Mouse (Mus musculus) embryo, embryonic 9.5 days (tissue): ENCODE results near the gene Thap3.

ENCODE experiments used
- DNase-seq: peaks from one replicate; pipeline ENCODE4 v3.0.0-alpha.2; 2017; ENCODE audit errors: extremely low spot score

Thap3 gene

GRCm38 (mm10) chr4:152009076-152010051, 20.6 kb upstream of the Thap3 start:
- peak; percentile 47 for DNase-seq

- DNase-seq = peak; percentile 95
Measured at GRCm38 (mm10) chr4:152008622-152009075, 19.9 kb upstream of the Thap3 start, which contains the start of gene Klhl21. Gene Klhl21 (plus strand): TSS chr4:152008803.

DNA sequence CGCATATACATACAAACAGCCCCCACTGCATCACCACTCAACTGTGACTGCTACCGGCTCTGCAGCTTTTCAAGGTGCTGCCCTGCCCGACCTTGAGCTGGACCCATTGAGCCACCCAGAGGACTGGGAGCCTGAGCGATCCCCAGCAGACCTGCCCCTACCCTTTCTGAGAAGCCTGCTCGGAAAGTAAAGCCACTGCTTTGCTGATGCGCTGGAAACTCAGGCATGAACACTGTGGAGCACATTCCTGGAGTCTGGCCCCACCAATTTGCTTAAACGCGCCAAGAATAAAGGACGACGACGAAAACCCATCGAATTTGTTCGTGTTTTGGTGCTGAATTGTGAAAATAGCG, 19.3 kb upstream of the Thap3 start:
- no peak for DNase-seq

DNA sequence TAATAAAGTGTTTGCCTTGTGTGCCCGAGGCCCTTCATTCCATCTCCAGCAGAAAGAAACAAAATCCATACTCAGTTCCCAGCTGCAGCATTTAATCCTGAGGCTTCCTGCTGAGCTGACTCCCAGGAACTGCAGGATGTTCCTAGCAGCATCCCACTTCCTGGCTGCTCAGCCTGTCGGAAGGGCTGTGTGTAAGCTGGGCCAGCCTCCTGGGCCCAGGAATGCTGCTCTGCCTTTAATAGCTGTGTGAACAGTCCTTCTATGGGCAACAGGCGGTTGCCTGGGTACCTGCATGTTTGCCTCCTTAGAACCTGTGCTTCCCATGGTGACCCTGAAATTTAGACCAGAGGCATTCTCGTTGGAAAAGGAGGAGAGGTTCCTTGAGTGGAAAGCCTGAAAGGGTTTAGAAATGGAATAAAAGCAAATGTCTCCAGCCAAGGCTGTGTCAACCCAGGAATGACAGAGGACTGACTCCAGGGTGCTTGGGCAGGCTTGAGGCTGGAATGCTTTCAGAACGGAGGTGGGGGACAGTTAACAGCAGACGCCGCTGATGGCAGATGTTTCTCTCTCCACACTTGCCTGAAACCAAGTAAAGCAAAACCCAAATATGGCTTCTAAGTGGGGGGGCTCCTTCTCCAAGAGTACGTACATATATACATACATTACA, 18.8 kb upstream of the Thap3 start:
- no peak for DNase-seq

DNA sequence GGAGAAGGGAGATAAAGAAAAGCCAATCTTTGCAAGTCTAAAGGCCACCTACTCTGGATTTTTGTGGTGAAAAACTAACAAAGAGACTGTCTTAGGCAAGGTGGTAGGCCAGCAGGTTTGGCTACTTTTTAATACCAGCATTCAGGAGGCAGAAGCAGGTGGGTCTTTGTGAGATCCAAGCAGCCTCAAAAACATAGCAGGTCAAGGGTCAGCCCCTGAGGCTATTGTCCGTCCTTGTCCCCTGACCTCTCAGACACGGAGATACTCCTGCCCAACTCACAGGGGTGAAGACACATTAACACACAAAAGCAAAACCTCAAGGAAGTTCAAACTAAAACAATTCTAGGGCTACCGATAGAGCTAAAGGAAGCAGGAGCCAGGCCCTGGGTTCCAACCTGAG, 18.0 kb upstream of the Thap3 start:
- DNase-seq = no peak

GRCm38 (mm10) chr4:152006137-152006536, 17.3 kb upstream of the Thap3 start:
- no peak for DNase-seq

DNA sequence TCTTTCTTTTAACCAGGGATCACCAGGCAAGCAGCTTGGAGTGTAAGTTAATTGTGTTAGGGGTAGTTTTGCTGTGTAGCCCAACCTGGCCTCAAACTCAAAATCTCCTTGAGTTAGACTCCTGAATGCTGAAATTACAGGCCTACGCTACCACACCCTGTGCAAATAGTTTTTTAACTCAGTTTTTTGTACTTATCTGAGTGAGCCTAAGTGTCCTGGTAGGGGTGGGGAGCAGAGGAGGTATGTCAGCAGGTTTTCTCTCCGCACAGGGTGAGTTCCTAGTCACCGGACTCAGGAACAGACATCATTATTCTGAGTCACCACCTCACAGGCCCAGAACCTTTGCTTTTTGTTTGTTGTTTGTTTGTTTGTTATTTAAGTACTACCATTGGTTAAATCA, 13.3 kb upstream of the Thap3 start:
- DNase-seq = no peak

DNA sequence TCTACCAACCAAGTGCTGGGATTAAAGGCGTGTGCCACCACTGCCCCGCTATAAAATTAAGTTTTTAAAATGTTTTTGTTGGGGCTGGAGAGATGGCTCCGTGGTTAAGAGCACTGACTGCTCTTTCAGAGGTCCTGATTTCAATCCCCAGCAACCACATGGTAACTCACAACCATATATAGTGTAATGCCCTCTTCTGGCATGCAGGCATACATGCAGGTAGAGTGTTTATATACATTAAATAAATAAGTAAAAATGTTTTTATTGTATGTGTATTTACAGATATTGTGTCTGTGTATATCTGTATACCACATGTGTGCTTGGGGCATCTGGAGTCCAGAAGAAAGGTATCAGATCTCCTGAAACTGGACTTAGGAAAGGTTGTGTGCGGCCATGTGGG, 12.5 kb upstream of the Thap3 start:
- no peak for DNase-seq

- no peak for DNase-seq
Measured at GRCm38 (mm10) chr4:152000906-152001305, 12.1 kb upstream of the Thap3 start.

DNA sequence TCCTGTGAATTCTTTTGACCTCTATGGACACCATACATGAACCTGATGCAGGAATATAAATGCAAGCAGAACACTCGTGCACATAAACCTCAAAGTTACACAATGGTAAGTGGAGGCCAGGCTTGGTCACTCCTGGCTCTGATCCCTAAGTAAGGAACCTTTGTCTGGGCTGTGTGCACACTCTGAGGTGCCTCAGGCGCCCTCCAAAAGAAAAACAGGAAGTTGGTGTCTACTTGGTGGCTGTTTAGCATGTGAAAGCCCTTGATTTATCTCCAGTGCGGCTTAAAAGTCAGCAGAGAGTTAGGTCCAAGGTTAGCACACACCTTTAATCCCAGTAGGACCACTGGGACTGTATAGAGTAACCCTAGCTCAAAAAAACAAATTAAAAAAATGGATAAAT, 10.7 kb upstream of the Thap3 start:
- no peak for DNase-seq

DNA sequence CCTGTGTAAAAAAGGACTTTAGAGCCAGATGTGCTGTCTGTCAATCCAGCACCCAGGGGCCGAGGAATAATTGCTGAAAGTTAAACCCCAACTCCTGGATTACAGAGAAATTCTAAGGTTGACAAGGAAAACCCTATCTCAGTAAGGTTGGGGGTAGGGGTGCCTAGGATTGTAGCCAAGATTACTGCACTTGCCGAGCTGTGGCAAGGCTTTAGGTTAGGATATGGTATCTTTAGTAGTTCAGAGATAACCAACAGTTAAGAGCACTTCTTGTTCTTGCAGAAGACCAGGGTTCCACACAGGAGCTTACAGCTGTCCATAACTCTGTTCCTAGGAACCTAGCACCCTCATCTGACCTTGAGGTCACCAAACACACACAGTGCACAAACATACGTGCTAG, 8.9 kb upstream of the Thap3 start:
- no peak for DNase-seq

DNA sequence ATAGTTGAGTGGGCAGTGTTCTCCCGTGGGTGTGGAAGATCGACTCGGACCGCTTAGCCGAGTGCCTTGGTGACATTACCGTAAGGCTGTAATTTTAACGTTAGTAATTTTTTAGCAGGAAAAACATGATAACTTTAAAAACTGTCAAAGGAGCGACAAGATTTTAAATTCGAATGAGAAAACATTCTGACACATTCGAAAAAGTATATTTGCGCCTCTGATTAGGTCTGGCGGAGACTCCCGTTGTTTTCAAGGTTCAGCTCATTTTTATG, 8.1 kb upstream of the Thap3 start:
- no peak for DNase-seq

DNA sequence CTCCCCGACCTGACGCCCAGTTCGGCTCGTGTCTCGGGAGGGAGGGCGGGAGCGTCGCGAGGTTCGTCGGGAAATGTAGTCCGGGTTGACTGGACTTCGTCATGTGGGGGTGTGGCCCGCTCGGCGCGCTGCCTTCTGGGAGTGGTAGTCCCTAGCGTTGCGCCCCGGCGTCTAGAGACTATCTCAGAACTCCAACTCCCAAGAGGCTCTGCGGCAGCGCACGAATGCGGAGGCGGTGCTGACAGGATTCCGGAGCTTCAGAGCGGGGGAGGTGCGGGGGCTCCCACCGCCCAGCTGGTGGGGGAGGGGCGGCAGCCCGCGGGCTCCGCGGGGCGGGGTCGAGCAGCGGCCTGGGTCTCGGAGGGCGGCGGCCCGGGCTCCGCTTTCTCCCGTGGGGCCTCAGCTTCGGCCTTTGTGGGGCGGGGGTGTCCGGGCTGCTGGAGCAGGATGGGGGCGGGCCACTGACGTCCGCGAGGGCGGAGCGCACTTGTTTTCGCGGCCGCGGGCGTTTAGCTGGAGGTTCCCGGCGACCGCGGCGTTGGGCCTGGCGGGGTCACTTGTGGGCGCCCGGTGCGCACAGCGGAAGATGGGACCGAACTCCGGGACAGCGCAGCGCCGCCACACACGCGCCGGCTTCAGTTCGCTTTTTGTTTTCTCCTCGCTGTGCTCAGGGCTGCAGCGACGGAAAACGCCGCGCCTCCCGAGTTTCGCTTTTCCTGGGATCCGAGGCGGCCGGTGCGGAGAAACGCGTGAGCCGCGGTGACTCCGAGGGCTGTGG, 7.6 kb upstream of the Thap3 start, which contains the start of gene Phf13:
Gene Phf13 (minus strand): TSS at position 86 of the 778 bp plus-strand sequence.
- peak; percentile 100 for DNase-seq

GRCm38 (mm10) chr4:151995371-151996172, 6.8 kb upstream of the Thap3 start:
- DNase-seq = no peak

GRCm38 (mm10) chr4:151994228-151995171, 5.7 kb upstream of the Thap3 start:
- DNase-seq = no peak

DNA sequence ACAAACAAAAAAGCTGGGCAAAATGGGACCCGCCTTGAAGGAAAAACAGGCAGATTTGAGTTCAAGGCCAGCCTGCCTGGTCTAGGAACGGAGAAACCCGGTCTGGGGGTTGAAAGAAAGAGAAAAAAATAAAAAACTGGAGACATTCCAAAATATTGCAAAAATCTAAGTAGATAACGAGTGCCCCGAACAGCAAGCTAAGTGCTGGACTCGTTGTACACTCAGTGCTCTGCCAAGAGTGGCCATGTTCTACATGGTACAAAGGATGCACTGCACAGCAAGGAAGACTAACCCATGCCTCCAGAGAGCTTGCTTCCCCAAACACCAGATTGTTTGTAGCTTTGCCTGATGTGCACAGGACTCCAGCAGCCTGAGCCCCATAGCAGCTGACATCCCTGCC, 4.2 kb upstream of the Thap3 start:
- DNase-seq = no peak

GRCm38 (mm10) chr4:151992091-151992490, 3.3 kb upstream of the Thap3 start:
- no peak for DNase-seq

DNA sequence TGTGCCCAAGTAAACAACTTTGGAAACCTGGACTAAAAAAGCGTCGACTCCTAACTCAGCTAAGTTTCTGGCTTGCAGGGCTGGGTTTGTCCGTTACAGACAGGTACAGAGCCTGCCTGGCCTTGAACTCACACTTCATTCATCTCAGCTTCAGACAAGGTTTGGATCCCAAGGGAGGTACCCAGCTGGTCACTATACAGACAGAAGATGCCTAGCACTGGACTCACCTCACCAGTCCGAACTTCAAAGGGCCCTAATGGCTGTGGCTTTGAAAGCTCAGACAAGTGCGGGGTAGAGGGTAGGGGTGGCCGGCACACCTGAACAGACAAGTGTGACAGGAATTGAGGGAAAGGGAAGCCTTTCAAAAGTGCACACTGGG, 302 bp upstream of the Thap3 start:
- no peak for DNase-seq

DNA sequence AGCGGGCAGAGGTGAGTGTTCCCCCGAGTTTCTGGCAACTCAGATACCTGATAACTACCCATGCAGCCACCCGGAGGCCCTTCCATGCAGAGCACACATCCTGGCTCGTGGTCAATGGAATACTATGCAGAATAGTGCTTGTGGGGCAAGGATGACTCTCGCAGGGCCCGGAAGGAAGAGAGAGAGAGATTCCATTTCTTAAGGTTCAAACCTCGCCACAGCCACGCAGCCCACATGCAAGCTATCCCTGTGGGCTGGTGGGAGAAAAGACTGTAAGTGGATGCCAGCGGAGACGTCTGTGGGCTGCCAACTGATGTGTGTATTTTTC, 819 bp downstream of the Thap3 start:
- no peak for DNase-seq

GRCm38 (mm10) chr4:151986650-151987049, 2.1 kb downstream of the Thap3 start:
- DNase-seq = no peak

DNA sequence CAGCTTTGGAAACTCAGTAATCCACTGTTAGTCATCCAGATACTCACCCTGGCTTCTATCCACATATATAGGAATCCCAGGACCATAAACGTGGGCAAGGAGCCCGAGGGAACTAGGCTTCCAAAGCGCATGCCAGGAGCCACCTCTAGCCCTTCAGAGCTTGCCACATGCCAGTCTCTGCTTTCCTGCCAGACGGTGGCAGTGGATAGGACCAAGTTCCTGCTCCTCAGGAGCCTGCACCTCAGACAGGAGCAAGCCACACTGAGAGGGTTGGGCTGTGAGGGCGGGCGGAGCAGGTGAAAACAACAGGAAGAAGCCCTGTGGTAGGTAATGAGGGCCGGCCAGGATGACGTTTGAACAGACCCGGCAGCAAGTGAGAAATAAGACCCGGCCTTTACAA, 2.9 kb downstream of the Thap3 start:
- no peak for DNase-seq
